Mouse (Mus musculus): ENCODE measurements around the gene Zmpste24.
A peak's percentile ranks its signal among the peaks of the same experiment; 100 is the strongest.
"Not testable (repeated sequence)": the region's sequence is repeated elsewhere in the genome, so short reads cannot be mapped to it uniquely, and the experiment has no call there.

Zmpste24 gene

DNA sequence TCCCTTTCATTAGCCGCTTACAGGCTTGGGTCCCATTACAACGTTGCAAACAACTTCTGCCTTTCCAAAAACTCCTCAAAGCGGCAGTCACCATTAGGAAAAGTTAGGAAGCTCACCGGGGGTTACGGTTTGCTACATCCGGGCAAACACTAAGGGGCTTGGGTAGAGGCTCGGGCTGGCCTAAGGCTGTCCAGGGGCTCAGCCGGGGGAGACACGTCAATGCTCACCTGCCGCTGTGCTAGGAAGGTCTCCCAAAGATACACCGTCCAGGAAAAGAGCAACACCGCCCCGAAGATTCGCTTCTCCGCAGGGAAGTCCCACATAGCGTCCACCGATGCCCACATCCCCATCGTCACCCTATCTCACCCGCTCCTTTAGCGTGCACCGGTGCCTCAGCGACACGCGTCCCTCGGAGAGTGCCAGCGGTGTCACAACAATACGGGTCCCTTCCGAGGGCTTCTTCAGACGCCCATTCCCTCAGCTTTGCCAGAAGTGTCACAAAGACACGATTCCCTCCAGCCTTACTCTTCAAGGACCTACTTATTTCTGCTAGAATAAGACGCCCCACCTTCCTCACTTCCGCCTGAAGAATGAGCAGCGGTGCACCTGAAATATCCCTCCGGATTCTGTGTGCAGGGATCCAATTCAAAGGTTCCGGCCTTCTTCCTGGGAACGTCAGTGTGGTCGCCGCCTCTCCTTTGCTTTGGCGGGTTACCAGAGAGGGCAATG lies at the start of gene Zmpste24:
TSS of gene Zmpste24 (minus strand) at position 592 of the 729 bp plus-strand sequence.
- peak; percentile 73 to 75 for DNase-seq (ENCODE audit: low spot score in 2 of 2)

DNA sequence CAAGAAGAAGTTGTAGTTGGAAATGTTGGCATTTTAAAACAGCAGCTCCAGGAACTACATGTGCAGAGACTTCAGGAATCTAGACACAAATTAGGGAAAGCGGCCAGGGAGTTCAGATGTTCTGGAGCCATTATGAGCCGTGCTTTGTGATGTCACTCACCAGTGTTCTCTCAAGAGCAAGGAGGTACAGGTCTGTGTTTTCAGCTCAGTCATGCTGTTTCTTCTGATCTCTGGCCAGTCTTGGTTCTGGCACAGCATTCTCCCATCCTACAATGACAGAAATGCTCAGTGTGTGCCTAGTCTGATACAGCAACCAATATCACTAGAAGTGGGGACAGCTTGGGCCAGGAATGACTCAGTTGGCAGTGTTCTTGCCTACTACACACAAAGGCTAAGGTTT lies 11.1 kb upstream of the Zmpste24 start, which contains the start of gene Tmco2:
TSS of gene Tmco2 (minus strand) at position 101 of the 400 bp plus-strand sequence.
- DNase-seq (ENCODE audit: low spot score in 2 of 2), result no peak

DNA sequence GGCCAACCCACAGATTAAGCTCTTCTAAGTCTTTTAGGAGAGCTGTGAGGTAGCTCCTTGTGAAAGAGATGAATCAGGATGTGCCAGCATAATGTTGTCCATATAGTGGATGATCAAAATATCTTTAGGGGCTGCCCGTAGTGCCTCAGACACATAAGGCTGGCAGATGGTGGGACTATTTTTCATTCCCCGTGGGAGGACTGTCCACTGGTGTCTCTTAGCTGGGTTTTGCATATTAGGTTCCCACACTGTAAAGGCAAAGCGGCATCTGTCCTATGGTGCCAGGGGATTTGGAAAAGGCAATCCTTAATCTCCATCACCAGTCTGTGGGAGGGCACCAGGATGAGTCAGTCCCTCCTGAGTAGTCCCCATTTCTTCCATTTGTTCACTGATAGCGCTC lies 5.3 kb upstream of the Zmpste24 start:
- no peak for DNase-seq (ENCODE audit: low spot score in 2 of 2)

DNA sequence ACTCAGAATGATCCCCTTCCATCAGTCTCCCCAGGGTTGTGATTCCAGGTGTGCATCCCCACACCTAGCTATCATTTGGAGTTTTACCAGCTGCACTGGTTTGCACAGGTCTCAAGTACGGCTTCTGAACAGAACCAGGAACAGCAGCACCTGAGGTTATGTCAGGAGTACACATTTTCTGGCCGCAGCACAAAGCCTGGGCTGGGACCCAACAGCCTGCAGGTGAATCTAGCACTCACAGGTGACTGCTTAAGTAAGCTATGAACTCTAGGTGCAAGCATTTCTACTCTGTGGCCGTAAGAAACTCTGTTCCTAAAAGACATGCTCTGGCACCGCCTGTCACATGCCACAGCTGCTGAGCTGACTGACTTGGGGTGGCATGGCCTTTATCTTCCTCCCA lies 7.8 kb downstream of the Zmpste24 start:
- DNase-seq (ENCODE audit: low spot score in 2 of 2), result no peak

DNA sequence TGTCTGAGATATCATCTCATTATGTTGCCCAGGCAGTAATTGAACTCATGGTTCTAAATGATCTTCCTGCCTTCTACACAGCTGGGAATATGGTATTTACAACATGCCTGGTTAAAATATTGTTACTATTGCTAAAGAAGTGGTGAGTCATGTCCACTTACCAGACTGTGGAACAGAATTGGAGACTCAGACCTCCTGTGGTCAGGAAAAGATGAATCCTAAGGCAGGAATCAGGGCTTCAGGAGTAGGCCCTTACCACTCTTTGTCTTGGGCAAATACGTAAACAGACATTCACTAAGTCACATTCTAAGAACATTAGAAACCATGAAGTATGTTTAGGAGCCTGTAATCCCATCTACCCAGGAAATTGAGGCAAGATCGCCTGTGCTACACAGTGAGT lies 9.3 kb downstream of the Zmpste24 start:
- DNase-seq (ENCODE audit: low spot score in 2 of 2), result no peak

DNA sequence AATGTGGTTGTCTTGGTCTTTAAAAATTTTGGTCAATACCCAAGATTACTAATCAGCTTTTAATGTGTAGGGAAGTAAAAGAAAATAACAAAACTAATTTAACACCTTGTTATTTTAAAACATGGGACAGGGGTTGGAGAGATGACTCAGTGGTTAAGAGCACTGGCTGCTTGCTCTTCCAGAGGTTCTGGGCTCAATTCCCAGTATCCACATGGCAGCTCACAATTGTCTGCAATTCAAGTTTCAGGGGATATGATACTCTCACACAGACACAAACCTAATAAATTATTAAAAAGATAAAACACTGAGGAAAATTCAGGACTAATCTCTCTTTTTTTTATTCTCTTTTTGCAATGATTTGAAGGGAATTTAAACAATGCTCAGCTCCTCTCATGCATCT lies 13.5 kb downstream of the Zmpste24 start:
- DNase-seq (ENCODE audit: low spot score in 2 of 2), result no peak

DNA sequence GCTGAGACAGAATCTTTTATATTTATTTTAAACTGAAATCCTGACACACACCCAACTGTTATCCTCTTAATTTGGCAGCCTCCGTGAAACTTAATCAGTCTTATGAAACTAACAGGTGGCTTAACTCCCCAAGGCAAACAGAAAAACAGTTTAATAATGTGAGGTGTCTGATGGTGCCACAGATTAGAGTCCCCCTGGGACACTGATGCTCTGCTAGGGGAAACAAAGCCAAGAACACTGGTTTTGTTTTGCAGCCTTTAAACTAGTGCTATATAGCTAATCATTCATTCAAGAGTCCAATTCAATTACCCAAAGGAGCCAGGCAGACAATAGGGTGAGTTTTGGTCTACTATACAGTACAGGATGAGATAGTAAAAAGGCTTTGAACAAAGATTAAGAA lies 17.6 kb downstream of the Zmpste24 start:
- no peak for DNase-seq (ENCODE audit: low spot score in 2 of 2)

DNA sequence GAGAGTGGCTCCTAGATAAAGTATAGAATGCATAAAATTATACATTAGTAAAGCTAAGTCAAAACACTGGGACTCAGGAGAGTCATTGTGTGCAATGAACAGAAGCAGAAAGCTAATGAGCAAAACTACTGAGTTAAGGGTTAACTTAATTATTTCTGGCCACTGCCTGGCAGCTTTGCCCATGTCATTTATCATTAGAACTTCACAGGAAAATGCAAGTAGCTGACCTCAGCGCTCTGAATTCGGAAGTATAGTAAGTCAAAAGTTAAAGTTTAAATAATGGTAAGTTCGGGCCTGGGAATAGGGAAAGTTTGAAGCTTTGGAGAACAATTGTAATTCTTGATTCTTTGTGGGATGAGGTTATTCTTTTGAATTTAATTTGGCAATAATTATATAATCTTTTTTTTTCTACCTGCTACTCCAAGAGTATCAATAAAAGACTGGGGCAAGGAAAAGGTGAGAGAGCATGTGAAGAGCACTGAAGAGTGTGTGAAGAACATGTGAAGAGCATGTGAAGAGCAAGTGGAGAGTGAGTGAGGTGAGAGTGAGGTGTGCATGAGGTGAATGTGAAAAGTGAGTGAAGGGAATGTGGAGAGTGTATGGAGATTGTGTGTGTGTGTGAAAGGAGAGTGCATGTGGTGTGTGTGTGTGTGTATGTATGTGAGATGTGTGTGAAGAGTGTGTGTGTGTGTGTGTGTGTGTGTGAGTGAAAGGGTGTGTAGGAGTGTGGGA lies 20.0 kb downstream of the Zmpste24 start:
- no peak for DNase-seq (ENCODE audit: low spot score in 2 of 2)

DNA sequence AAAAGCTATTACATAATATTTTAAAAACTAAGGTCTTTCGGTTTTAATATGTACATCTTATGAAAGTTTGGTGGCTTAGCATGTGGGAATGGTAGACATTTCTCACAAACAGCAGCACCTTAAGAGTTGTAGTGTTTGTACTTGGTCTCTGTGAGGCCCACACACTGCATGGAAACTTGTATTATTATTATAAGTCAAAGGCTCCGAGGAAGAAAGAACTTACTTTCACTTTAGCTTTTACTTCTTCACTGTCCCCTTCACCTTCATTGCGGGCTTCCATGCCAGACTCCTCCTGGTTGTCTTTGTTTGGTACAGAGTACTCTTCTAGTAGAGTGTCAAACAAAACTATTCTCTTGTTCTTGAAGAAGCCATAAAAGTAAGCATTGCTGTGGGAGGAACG lies 23.8 kb downstream of the Zmpste24 start:
- no peak for DNase-seq (ENCODE audit: low spot score in 2 of 2)

DNA sequence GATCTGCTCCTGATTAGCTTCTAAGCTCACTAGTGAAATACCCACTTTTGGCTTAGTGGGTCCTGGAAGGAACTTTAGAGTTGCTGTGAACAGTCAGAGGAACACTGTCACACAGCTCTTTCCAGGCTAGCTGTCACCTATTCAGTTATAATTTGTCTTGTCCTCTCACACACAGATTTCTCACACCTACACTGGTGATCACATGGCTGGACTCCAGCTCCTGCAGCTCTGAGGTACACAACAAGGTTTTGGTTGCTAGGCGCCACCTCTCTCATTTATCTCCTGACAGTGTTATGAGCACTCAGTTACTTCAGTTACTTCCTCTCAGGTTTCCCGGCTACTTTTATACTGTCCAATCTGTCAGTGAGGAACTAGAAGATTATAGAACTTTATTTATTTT lies 32.7 kb downstream of the Zmpste24 start:
- no peak for DNase-seq (ENCODE audit: low spot score in 2 of 2)

DNA sequence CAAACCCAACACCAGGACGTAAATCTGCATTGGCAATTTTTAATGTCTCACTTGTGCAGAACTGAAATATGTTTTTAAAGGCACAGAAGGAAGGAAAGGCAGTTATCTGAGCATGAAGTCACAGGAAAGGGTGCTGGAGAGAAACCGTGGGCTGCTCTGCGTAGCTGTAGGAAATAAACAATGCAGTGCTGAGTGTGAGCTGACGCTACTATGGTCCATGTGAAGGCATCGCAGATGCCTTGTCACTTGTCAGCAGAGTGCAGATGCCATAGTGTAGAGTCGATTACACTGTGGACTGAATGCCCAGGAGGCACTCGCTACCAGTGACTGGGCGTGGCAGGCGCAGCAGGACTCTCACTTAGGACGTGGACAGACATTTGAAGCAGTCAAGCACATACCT lies 38.8 kb downstream of the Zmpste24 start:
- DNase-seq (ENCODE audit: low spot score in 2 of 2), result not testable (repeated sequence)

DNA sequence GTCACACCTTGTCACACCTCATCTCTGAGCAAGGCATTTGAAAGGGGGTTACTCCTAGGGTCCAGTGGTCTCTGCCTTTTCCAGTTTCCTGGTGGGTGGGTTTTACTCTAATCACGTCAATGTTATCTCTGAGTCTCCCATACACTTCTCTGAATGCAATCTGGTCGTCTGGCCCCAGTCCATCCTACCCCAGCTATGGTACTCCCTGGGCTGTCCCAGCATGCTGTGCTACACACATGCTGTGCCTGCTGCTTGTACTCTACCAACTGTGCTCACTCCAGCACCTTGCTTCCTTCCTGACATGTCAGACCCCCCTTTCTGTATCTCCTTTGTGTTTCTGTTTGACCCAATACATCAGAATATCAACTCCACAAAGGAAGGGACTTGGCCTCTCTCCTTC lies 41.0 kb downstream of the Zmpste24 start:
- DNase-seq (ENCODE audit: low spot score in 2 of 2), result no peak

DNA sequence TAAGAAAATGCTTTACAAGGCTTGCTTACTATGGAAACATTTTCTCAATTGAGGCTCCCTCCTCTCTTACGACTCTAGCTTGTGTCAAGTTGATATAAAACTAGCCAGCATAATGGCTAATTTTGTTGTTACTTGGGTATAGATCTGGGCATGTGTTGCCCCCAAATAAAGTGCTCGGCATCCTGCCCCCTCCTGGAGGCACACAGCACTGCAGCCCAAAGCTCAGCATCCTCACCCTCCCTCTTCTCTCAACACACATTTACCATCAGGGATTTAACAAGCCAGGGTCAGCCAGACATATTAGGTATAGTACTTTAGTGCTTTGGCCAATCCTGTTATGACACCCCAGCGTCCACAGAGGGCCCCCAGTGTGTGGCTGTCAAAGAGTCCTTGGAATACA lies 41.7 kb downstream of the Zmpste24 start:
- DNase-seq (ENCODE audit: low spot score in 2 of 2), result no peak

DNA sequence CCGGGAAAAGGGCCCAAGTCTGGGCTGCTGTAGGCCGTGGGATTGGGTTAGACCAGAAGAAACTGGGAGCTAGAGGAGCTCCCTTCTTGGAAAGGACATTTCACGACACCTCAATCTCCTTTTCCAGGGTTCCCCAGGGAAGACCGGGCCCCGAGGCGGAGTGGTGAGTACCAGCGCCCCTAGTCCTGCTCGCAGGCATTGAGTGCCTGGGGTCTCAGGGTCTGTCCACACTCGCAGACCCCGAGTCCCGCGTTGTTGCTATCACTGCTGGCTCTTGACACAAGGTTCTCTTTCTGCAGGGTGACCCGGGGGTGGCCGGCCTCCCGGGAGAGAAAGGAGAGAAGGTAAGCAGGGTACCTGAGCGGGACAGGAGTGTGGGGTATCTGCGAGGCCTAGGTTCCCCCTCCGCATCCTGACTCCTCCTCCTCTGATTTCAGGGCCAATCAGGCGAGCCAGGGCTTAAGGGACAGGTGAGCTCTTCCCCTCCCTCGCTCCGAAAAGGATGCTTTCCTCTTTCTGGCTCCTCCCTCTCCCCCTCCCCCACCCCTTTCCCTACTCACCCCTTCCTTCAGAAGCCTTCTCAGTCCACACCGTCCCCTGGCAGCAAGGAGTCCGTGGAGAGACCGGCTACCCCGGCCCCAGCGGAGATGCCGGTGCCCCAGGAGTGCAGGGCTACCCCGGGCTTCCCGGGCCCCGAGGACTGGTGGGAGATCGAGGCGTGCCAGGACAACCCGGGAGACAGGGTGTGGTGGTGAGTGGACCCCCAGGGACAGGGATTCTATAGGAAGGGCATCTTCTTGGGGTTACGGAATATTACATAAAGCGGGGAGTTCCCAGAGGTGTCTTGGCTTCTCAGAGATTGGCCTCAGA lies 45.4 kb downstream of the Zmpste24 start:
- no peak for DNase-seq (ENCODE audit: low spot score in 2 of 2)

DNA sequence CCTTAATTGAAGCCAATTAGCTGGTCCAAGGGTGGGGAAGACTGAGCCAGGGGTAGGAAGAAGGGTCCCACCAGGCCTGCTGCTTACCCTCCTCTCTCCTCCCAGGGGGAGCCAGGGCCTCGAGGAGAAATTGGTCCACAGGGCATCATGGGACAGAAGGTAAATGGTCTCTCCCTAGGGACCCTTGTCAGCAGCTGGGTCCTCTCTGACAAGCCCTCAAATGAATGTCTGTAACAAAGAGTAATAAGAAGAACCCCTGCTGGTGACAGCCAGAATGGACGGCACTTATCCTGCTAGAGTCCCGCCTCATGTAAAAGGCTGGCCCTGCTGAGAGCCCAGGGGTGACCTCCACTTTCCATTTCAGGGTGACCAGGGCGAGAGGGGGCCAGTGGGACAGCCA lies 46.2 kb downstream of the Zmpste24 start:
- DNase-seq (ENCODE audit: low spot score in 2 of 2), result no peak

DNA sequence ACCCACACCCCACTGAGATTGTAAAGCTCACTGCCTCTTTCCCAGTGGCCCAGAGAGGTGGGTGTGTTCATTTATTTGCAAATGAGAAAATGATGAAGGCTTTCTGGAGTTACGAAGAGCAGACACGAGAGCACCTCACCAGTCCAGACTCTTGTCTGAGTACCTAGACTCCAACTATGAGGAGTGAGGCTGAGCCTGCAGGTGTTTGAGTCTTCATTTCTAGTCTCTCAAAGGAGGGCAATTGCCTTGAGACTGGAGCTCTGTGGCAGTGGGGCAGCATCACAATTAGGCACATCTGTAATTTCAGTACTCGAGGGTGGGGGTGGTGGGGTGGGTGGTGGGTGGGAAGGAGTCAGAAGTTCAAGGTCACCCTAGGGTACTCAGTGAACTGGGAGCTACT lies 55.1 kb downstream of the Zmpste24 start:
- DNase-seq (ENCODE audit: low spot score in 2 of 2), result no peak

DNA sequence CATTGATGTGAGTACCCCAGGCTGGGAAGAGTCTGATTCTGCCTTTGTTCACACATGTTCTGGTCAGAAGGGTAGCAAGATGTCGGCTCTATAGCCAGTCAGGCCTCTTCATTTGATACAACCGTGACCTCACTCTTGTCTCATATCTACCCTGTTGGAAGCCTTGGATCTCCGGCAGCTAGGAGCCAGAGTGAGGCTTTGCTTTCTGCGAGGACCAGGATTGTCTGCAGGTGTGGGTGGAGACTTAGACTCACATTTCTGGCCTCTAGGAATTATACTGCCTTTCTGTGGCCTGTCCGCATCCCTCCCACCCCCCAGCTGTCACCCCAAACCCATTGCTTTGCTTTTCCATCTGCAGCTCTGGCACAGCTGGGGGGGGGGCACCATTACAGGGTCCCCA lies 55.6 kb downstream of the Zmpste24 start:
- no peak for DNase-seq (ENCODE audit: low spot score in 2 of 2)

DNA sequence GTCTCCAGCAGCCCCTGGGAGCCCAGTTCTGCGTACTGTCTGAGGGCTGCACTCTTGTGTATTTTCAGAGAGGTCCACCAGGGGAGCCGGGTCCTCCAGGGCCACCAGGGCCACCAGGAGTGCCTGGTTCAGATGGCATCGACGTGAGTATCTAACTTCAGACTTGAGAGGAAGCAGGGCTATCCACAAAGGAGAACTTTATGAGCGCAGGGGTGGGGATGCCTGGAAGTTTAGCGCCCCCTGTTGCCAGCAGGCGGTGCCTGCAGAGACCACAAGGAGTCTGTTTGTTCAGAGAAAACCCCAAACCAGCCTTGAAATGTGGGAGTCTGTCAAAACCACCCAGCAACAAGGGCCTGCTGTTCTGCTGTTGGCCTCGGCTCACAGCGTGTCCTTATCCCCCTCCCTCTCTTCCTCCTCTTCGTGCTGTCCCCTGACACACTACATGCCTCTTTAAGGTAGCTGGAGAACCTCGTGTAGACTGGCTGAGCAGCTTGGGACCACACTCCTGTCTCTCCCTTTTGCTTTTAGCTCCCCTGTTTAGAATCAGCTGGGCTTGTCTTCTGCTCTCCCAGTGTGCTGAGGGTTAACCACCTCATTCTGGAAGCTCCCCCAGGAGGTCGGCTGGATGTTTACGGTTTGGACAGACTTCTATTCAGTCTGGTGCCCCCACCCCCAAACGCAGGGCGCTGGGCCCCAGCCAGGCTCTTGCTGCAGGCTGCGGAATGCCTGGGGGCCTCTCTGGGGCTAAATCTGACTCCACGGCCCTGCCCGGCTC lies 57.0 kb downstream of the Zmpste24 start:
- peak; percentile 20 to 28 for DNase-seq (ENCODE audit: low spot score in 2 of 2)

DNA sequence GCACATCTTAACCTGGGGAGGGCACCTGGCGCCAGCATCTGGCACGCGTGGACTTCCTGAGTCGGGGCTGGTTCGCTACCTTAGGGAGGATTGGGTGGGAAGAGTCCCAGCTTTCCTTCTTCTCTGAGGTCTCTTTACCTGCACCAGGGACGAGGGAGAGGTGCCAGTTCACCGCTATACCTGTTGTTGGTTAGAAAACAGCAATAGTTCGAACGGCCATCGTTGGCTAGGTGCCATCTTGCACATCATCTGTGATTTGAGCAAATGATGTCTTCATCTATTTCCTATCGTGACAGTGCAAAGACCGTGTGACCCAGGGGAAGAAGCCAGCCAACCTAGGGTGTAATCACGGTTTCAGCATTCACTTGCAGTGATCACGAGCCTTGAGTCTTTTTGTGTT lies 57.7 kb downstream of the Zmpste24 start:
- no peak for DNase-seq (ENCODE audit: low spot score in 2 of 2)

DNA sequence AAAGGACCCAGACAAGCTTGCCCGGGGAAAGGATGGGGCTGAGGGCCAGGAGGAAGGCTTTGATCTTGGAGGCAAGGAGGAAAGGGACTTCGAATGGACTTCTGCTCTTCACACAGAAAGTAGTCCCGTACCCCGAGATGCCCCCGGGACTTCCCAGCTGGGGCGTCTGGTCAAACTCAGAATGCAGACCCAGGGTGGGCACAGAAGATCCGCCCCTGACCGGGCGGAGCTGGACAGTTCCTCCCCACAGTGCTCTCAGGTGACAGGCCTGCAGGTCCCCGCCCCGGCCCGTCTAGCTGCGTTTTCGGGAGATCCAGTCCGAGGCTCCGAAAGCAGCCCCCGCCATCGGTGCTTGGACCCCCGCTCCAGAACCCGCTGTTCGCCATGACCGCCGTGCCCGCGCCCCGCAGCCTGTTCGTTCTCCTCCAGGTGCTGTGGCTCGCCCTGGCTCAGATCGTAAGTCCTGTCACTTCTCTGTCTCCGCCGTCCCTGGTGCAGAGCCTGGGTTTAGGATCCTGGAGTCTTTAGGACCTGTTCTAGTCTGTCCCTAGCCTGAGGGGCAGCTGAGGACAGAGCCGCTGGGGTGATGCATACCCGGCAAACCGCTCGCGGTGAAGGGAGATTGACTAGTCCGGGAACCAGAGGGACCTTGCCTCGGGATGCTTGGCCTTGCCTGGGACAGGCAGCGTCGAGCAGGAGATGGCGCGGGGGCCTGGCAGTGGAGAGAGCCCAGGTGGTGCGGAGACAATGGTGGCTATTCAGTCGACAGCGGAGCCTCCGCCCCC lies 58.5 kb downstream of the Zmpste24 start, which contains the start of gene Col9a2:
TSS of gene Col9a2 (plus strand) at position 55 of the 785 bp plus-strand sequence.
- no peak for DNase-seq (ENCODE audit: low spot score in 2 of 2)

DNA sequence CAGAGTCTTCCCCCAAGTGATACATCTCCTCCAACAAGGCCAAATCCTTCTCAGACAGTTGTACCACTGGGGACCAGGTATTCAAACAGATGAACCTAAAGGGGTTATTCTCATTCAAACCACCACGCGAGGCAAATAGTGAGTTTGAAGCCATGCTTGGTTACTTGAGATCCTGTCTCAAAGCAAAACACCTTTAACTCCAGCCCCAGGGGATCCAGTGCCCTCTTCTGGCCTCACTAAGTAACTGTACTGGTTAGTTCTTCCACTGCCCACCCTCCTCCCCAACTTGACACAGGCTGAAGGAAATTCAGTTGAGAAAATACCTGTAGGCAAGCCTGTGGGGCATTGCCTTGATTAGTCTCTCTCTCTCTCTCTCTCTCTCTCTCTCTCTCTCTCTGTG lies 65.0 kb downstream of the Zmpste24 start:
- no peak for DNase-seq (ENCODE audit: low spot score in 2 of 2)

Measured in urinary bladder, postnatal 36 days (tissue).